Comparison of ENCODE assay signal across 9 mouse cellular contexts in the genomic region with DNA sequence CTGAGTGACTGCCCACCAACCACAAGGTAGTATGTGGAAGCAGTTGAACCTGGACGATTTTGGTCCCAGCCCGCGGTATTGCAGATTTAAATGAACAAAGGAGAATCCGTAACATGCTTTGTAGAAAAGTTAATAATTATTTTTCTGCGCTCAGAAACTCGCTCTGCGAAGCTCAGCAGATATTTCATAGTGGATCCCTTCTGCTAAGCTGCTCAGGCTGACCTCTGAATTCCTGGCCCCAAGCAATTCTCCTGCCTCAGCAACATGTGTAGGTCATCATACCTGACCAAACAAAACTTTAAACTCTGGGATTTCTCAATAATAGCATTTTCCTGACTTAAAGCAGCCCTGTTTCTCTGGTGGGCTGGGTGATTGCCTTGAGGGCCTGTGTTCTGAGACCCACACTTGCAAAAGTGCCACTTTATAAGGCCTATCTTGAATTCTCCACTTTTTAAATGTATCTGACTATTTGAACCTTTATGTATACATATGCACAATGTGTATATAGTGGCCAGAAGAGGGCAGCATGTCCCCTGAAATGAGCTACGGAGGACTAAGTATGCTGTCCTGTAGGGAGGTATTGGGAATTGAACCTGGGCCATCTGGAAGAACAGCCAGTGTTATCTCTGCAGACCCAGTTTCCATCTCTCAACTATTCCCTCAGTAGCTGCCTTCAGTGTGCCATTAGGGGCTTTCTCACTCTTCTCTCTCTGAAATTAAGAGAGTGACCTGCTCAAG. TPM values are rescaled to one million over a fixed set of nuclear protein-coding genes. Genes with fewer than 3 reads are reported as not detected.
DNase-seq lines count a peak whose midpoint lies in the region; ATAC-seq lines count a peak whose summit lies in the region.
"Had no signal": no experiment of that assay in that cellular context is flagged by ENCODE, and none has a peak within 500 bp of the region (broad histone marks: within the 10 kb centered on the region; RNA-seq: fewer than 3 reads in every experiment).

No protein-coding gene starts in this region.

- WGBS in embryonic facial prominence, embryonic 11.5 days: 90% methylated on average over 8 of the region's 8 CpGs
- WGBS in embryonic facial prominence, embryonic 10.5 days: 91% methylated on average over 8 of the region's 8 CpGs

- no peaks in the 10 kb centered on the region for H3K27me3 ChIP-seq in embryonic facial prominence, embryonic 11.5 days (ENCODE audit: control insufficient read depth, insufficient read depth, low read length)
- no peaks in the 10 kb centered on the region for H3K27me3 ChIP-seq in embryonic facial prominence, embryonic 10.5 days (replicated peaks; ENCODE audit: low read depth, poor library complexity, severe bottlenecking)

- no peaks in the 10 kb centered on the region for H3K9me3 ChIP-seq in embryonic facial prominence, embryonic 11.5 days (replicated peaks; ENCODE audit: control insufficient read depth, low read length)
- H3K9me3 ChIP-seq in embryonic facial prominence, embryonic 10.5 days: no peaks in the 10 kb centered on the region

- H3K27ac ChIP-seq in embryonic facial prominence, embryonic 11.5 days (replicated peaks; ENCODE audit: low read depth, low read length): no peak overlapping the region
- H3K27ac ChIP-seq in embryonic facial prominence, embryonic 10.5 days (replicated peaks): no peak overlapping the region

- H3K4me2 ChIP-seq in embryonic facial prominence, embryonic 11.5 days (ENCODE audit: low read depth, low read length): no peak overlapping the region

- no peak for ATAC-seq in embryonic facial prominence, embryonic 11.5 days (replicated peaks; ENCODE audit: insufficient number of reproducible peaks, low FRiP score, low TSS enrichment, low read depth)
- peak; percentile 62; the same call in 1 of the 2 replicates for ATAC-seq in erythroid progenitor cell, adult 5-6 weeks (replicated peaks; ENCODE audit: low FRiP score, poor library complexity, severe bottlenecking)
- ATAC-seq in megakaryocyte-erythroid progenitor cell, adult 5-6 weeks (replicated peaks; ENCODE audit: low FRiP score, low TSS enrichment, poor library complexity, severe bottlenecking): peak; percentile 83

- no peaks in the 10 kb centered on the region for H3K4me1 ChIP-seq in embryonic facial prominence, embryonic 11.5 days (ENCODE audit: control insufficient read depth, insufficient read depth, low read length)
- no peaks in the 10 kb centered on the region for H3K4me1 ChIP-seq in embryonic facial prominence, embryonic 10.5 days

- no peak overlapping the region for H3K4me3 ChIP-seq in embryonic facial prominence, embryonic 11.5 days (ENCODE audit: low read depth, low read length)
- no peak overlapping the region for H3K4me3 ChIP-seq in embryonic facial prominence, embryonic 10.5 days
- H3K4me3 ChIP-seq: myocyte had no signal

- no peak overlapping the region for H3K9ac ChIP-seq in embryonic facial prominence, embryonic 11.5 days (replicated peaks; ENCODE audit: low read length)

- DNase-seq in embryonic facial prominence, embryonic 11.5 days (ENCODE audit: low spot score): peak; percentile 64
- no peak for DNase-seq in embryonic facial prominence, embryonic 10.5 days (ENCODE audit: low spot score)
- peak; percentile 25 for DNase-seq in right cerebral cortex, adult 18-20 months
- no peak for DNase-seq in right cerebral cortex, postnatal 25 days
- DNase-seq in layer of hippocampus, postnatal 14 days (ENCODE audit: low spot score in 2 of 2): no peak
- DNase-seq in urinary bladder, adult 18-20 months (ENCODE audit: low spot score in 2 of 2): no peak

- peaks cover 6% of the 10 kb centered on the region for H3K36me3 ChIP-seq in embryonic facial prominence, embryonic 11.5 days (replicated peaks; ENCODE audit: control insufficient read depth, insufficient read depth, low read depth, low read length)
- H3K36me3 ChIP-seq in embryonic facial prominence, embryonic 10.5 days (replicated peaks): peaks cover 100% of the 10 kb centered on the region

RNA-seq across cellular contexts. Expression of gene Klhl11, which starts 13.4 kb away (rescaled TPM):
- 13.1 and 13.2 TPM in 2 replicates for polyA plus RNA-seq in embryonic facial prominence, embryonic 11.5 days (2014; fragmentation: Nextera tagmentation; extraction: Ambion mirVana)
- polyA plus RNA-seq in embryonic facial prominence, embryonic 10.5 days (2016; fragmentation: Nextera tagmentation; extraction: Ambion mirVana): 7.4 and 8.5 TPM in 2 replicates
- total RNA-seq in erythroid progenitor cell, adult 5-6 weeks (2015; ENCODE audit: low replicate concordance): 2.5 and 5.0 TPM in 2 replicates
- 12.1 and 15.7 TPM in 2 replicates for total RNA-seq in erythroid progenitor cell, adult 5-6 weeks (2017; ENCODE audit: low replicate concordance)
- total RNA-seq in megakaryocyte-erythroid progenitor cell, adult 5-6 weeks (2014; fragmentation: Nextera tagmentation): 10.8 and 14.8 TPM in 2 replicates
- total RNA-seq in megakaryocyte-erythroid progenitor cell, adult 5-6 weeks (2017): 27.9 and 40.8 TPM in 2 replicates
- 10 to 100 TPM; 94.3 to 98.1 TPM for total RNA-seq in layer of hippocampus, postnatal 14 days (2021)

RNA-seq across cellular contexts. Expression of gene Acly, which starts 41.8 kb away (rescaled TPM):
- polyA plus RNA-seq in embryonic facial prominence, embryonic 11.5 days (2014; fragmentation: Nextera tagmentation; extraction: Ambion mirVana): 200 and 210 TPM in 2 replicates
- 291 and 321 TPM in 2 replicates for polyA plus RNA-seq in embryonic facial prominence, embryonic 10.5 days (2016; fragmentation: Nextera tagmentation; extraction: Ambion mirVana)
- 17.6 and 38.2 TPM in 2 replicates for total RNA-seq in erythroid progenitor cell, adult 5-6 weeks (2015; ENCODE audit: low replicate concordance)
- 18.1 and 22.0 TPM in 2 replicates for total RNA-seq in erythroid progenitor cell, adult 5-6 weeks (2017; ENCODE audit: low replicate concordance)
- 99.9 and 114 TPM in 2 replicates for total RNA-seq in megakaryocyte-erythroid progenitor cell, adult 5-6 weeks (2014; fragmentation: Nextera tagmentation)
- total RNA-seq in megakaryocyte-erythroid progenitor cell, adult 5-6 weeks (2017): 90.6 and 112 TPM in 2 replicates
- 100 to 1,000 TPM; 110 to 119 TPM for total RNA-seq in layer of hippocampus, postnatal 14 days (2021)

RNA-seq across cellular contexts. Expression of gene Klhl10, which starts 44.3 kb away (rescaled TPM):
- polyA plus RNA-seq in embryonic facial prominence, embryonic 11.5 days (2014; fragmentation: Nextera tagmentation; extraction: Ambion mirVana): 0.52 and 0.57 TPM in 2 replicates
- polyA plus RNA-seq in embryonic facial prominence, embryonic 10.5 days (2016; fragmentation: Nextera tagmentation; extraction: Ambion mirVana): 0.75 and 0.98 TPM in 2 replicates
- total RNA-seq in erythroid progenitor cell, adult 5-6 weeks (2015; ENCODE audit: low replicate concordance): not detected in 2 replicates
- not detected in 2 replicates for total RNA-seq in erythroid progenitor cell, adult 5-6 weeks (2017; ENCODE audit: low replicate concordance)
- 2.6 TPM in 1 of 2 replicates, not detected in the other for total RNA-seq in megakaryocyte-erythroid progenitor cell, adult 5-6 weeks (2014; fragmentation: Nextera tagmentation)
- total RNA-seq in megakaryocyte-erythroid progenitor cell, adult 5-6 weeks (2017): 1.6 TPM in 1 of 2 replicates, not detected in the other
- total RNA-seq in layer of hippocampus, postnatal 14 days (2021): 1 to 10 TPM; 1.1 to 1.4 TPM

RNA-seq across cellular contexts. Expression of gene Nt5c3b, which starts 44.4 kb away (rescaled TPM):
- polyA plus RNA-seq in embryonic facial prominence, embryonic 11.5 days (2014; fragmentation: Nextera tagmentation; extraction: Ambion mirVana): 136 and 145 TPM in 2 replicates
- polyA plus RNA-seq in embryonic facial prominence, embryonic 10.5 days (2016; fragmentation: Nextera tagmentation; extraction: Ambion mirVana): 150 and 156 TPM in 2 replicates
- total RNA-seq in erythroid progenitor cell, adult 5-6 weeks (2015; ENCODE audit: low replicate concordance): 2.5 TPM in 2 replicates
- total RNA-seq in erythroid progenitor cell, adult 5-6 weeks (2017; ENCODE audit: low replicate concordance): 0.26 TPM in 1 of 2 replicates, not detected in the other
- 35.7 and 54.2 TPM in 2 replicates for total RNA-seq in megakaryocyte-erythroid progenitor cell, adult 5-6 weeks (2014; fragmentation: Nextera tagmentation)
- total RNA-seq in megakaryocyte-erythroid progenitor cell, adult 5-6 weeks (2017): 25.9 and 33.8 TPM in 2 replicates
- 10 to 100 TPM; 50.4 to 58.2 TPM for total RNA-seq in layer of hippocampus, postnatal 14 days (2021)

RNA-seq across cellular contexts. Expression of gene Ttc25, which starts 59.4 kb away (rescaled TPM):
- polyA plus RNA-seq in embryonic facial prominence, embryonic 11.5 days (2014; fragmentation: Nextera tagmentation; extraction: Ambion mirVana): 0.79 and 1.4 TPM in 2 replicates
- 1.4 and 1.7 TPM in 2 replicates for polyA plus RNA-seq in embryonic facial prominence, embryonic 10.5 days (2016; fragmentation: Nextera tagmentation; extraction: Ambion mirVana)
- not detected in 2 replicates for total RNA-seq in erythroid progenitor cell, adult 5-6 weeks (2015; ENCODE audit: low replicate concordance)
- not detected in 2 replicates for total RNA-seq in erythroid progenitor cell, adult 5-6 weeks (2017; ENCODE audit: low replicate concordance)
- not detected in 2 replicates for total RNA-seq in megakaryocyte-erythroid progenitor cell, adult 5-6 weeks (2014; fragmentation: Nextera tagmentation)
- not detected in 2 replicates for total RNA-seq in megakaryocyte-erythroid progenitor cell, adult 5-6 weeks (2017)
- 1 to 10 TPM in 1 of 2 experiments, under 1 TPM in 1; 0.60 to 1.5 TPM for total RNA-seq in layer of hippocampus, postnatal 14 days (2021)

Comparison
In these comparisons a context has a peak if more than half of its experiments do, and no peak if none do; other contexts are left out.
1. DNase-seq: peak in embryonic facial prominence, embryonic 11.5 days (single experiment) and right cerebral cortex, adult 18-20 months (single experiment); none in embryonic facial prominence, embryonic 10.5 days (single experiment), right cerebral cortex, postnatal 25 days (single experiment), layer of hippocampus, postnatal 14 days (0 of 2) and urinary bladder, adult 18-20 months (0 of 2).